ENCODE assay signal across 32 mouse cellular contexts in genomic region chr2:59190186-59190585, GRCm38 (mm10). TPM values are rescaled to one million over a fixed set of nuclear protein-coding genes. Genes with fewer than 3 reads are reported as not detected.
A peak's percentile ranks its signal among the peaks of the same experiment; 100 is the strongest.
DNase-seq lines count a peak whose midpoint lies in the region; ATAC-seq and TF ChIP-seq lines count a peak whose summit lies in the region.
"Had no signal": no experiment of that assay in that cellular context is flagged by ENCODE, and none has a peak within 500 bp of the region (broad histone marks: within the 10 kb centered on the region; RNA-seq: fewer than 3 reads in every experiment).

No protein-coding gene starts in this region.

- H3K4me2 ChIP-seq in heart, postnatal 0 days (ENCODE audit: low read depth, low read length) = no peak overlapping the region
- no peak overlapping the region for H3K4me2 ChIP-seq in heart, embryonic 12.5 days
- no peak overlapping the region for H3K4me2 ChIP-seq in kidney, embryonic 15.5 days
- H3K4me2 ChIP-seq: embryonic facial prominence, embryonic 15.5 days; forebrain, embryonic 12.5 days; limb, embryonic 15.5 days; liver, embryonic 13.5 days; midbrain, embryonic 12.5 days; neural tube, embryonic 12.5 days had no signal

- no peak for TF ChIP-seq CTCF in heart, postnatal 0 days (IDR thresholded peaks at IDR 0.05; ENCODE audit: low read depth)

- H3K9me3 ChIP-seq in heart, embryonic 10.5 days = no peaks in the 10 kb centered on the region
- no peaks in the 10 kb centered on the region for H3K9me3 ChIP-seq in heart, postnatal 0 days (replicated peaks; ENCODE audit: control insufficient read depth, low read length)
- no peaks in the 10 kb centered on the region for H3K9me3 ChIP-seq in heart, embryonic 12.5 days (replicated peaks)
- no peaks in the 10 kb centered on the region for H3K9me3 ChIP-seq in kidney, embryonic 15.5 days (replicated peaks)
- H3K9me3 ChIP-seq: embryonic facial prominence, embryonic 10.5 days; embryonic facial prominence, embryonic 15.5 days; forebrain, embryonic 12.5 days; limb, embryonic 10.5 days; limb, embryonic 15.5 days; liver, embryonic 13.5 days; megakaryocyte, embryonic 14.5 days; midbrain, embryonic 12.5 days; neural tube, embryonic 12.5 days had no signal

- H3K27ac ChIP-seq in heart, embryonic 10.5 days = peak overlapping the region; percentile 42; the same call in 1 of the 2 replicates
- peak overlapping the region; percentile 71 for H3K27ac ChIP-seq in heart, postnatal 0 days (ENCODE audit: low read depth)
- H3K27ac ChIP-seq in heart, embryonic 12.5 days (ENCODE audit: poor library complexity, severe bottlenecking) = no peak overlapping the region
- H3K27ac ChIP-seq in kidney, embryonic 15.5 days = peak overlapping the region; percentile 39; the same call in 1 of the 2 replicates
- H3K27ac ChIP-seq: embryonic facial prominence, embryonic 10.5 days; embryonic facial prominence, embryonic 15.5 days; forebrain, embryonic 12.5 days; limb, embryonic 10.5 days; limb, embryonic 15.5 days; liver, embryonic 13.5 days; midbrain, embryonic 12.5 days; neural tube, embryonic 12.5 days had no signal

- no peak for ATAC-seq in heart, postnatal 0 days (ENCODE audit: insufficient read depth, low read depth)
- ATAC-seq in heart, embryonic 12.5 days (ENCODE audit: insufficient number of reproducible peaks, low FRiP score) = no peak
- no peak for ATAC-seq in kidney, embryonic 15.5 days (replicated peaks; ENCODE audit: low FRiP score)
- ATAC-seq: CD4-positive, CD25-positive, alpha-beta regulatory T cell, adult 4 months; forebrain, postnatal 0 days; intestine, embryonic 16.5 days; lung, postnatal 0 days had no signal

- no peak for DNase-seq in heart, embryonic 10.5 days (ENCODE audit: low spot score)
- no peak for DNase-seq in heart, adult 9 months (ENCODE audit: low spot score in 2 of 2)
- no peak for DNase-seq in heart, postnatal 0 days (ENCODE audit: low spot score)
- no peak for DNase-seq in kidney, postnatal 14 days
- no peak for DNase-seq in embryo, embryonic 11 days
- DNase-seq: adrenal gland, postnatal 14 days; cerebellum, adult 11-12 months; cerebellum, postnatal 10 days; forebrain, postnatal 0 days; kidney, postnatal 36 days; layer of hippocampus, adult 9-11 months; liver, embryonic 13.5 days; lung, adult 18-20 months; lung, postnatal 4 days; right cerebral cortex, adult 18-20 months; spleen, adult 18-20 months; thymus, postnatal 14 days had no signal

- peaks cover 22% of the 10 kb centered on the region for H3K4me1 ChIP-seq in heart, embryonic 10.5 days
- H3K4me1 ChIP-seq in heart, postnatal 0 days (ENCODE audit: control insufficient read depth, insufficient read depth) = peaks cover 39% of the 10 kb centered on the region
- peaks cover 49% of the 10 kb centered on the region for H3K4me1 ChIP-seq in heart, embryonic 12.5 days (replicated peaks)
- H3K4me1 ChIP-seq in kidney, embryonic 15.5 days = peaks cover 11% of the 10 kb centered on the region
- H3K4me1 ChIP-seq: forebrain, embryonic 12.5 days; liver, embryonic 13.5 days; midbrain, embryonic 12.5 days had no signal

- no peak overlapping the region for H3K4me3 ChIP-seq in heart, embryonic 10.5 days
- H3K4me3 ChIP-seq in heart, postnatal 0 days (ENCODE audit: low read depth, low read length) = no peak overlapping the region
- H3K4me3 ChIP-seq in heart, embryonic 12.5 days = no peak overlapping the region
- no peak overlapping the region for H3K4me3 ChIP-seq in kidney, embryonic 15.5 days (replicated peaks)
- H3K4me3 ChIP-seq: embryonic facial prominence, embryonic 10.5 days; embryonic facial prominence, embryonic 15.5 days; forebrain, embryonic 12.5 days; limb, embryonic 10.5 days; limb, embryonic 15.5 days; liver, embryonic 13.5 days; megakaryocyte, embryonic 14.5 days; midbrain, embryonic 12.5 days; myocyte; neural tube, embryonic 12.5 days had no signal

- 81% methylated on average over 10 of the region's 10 CpGs for WGBS in heart, embryonic 10.5 days
- WGBS in heart, postnatal 0 days = 69% methylated on average over 10 of the region's 10 CpGs
- 78% methylated on average over 10 of the region's 10 CpGs for WGBS in heart, embryonic 12.5 days
- 80% methylated on average over 10 of the region's 10 CpGs for WGBS in kidney, embryonic 15.5 days

- H3K9ac ChIP-seq in heart, postnatal 0 days (replicated peaks; ENCODE audit: low read depth, low read length) = no peak overlapping the region
- H3K9ac ChIP-seq in heart, embryonic 12.5 days = no peak overlapping the region
- no peak overlapping the region for H3K9ac ChIP-seq in kidney, embryonic 15.5 days
- H3K9ac ChIP-seq: embryonic facial prominence, embryonic 15.5 days; forebrain, embryonic 12.5 days; forebrain, postnatal 0 days; limb, embryonic 15.5 days; liver, embryonic 13.5 days; midbrain, embryonic 12.5 days; neural tube, embryonic 12.5 days had no signal

- peaks cover 14% of the 10 kb centered on the region; the same call in 1 of the 2 replicates for H3K36me3 ChIP-seq in heart, embryonic 10.5 days
- H3K36me3 ChIP-seq in heart, postnatal 0 days (replicated peaks; ENCODE audit: control insufficient read depth, insufficient read depth, low read length) = peaks cover 12% of the 10 kb centered on the region
- peaks cover 18% of the 10 kb centered on the region for H3K36me3 ChIP-seq in heart, embryonic 12.5 days
- H3K36me3 ChIP-seq in kidney, embryonic 15.5 days = peaks cover 15% of the 10 kb centered on the region

- no peaks in the 10 kb centered on the region for H3K27me3 ChIP-seq in heart, embryonic 10.5 days (ENCODE audit: insufficient read depth, poor library complexity, severe bottlenecking)
- no peaks in the 10 kb centered on the region for H3K27me3 ChIP-seq in heart, postnatal 0 days (ENCODE audit: control insufficient read depth, insufficient read depth, low read length)
- no peaks in the 10 kb centered on the region for H3K27me3 ChIP-seq in heart, embryonic 12.5 days (replicated peaks)
- no peaks in the 10 kb centered on the region for H3K27me3 ChIP-seq in kidney, embryonic 15.5 days
- H3K27me3 ChIP-seq: embryonic facial prominence, embryonic 15.5 days; forebrain, embryonic 12.5 days; limb, embryonic 15.5 days; liver, embryonic 13.5 days; megakaryocyte, embryonic 14.5 days; midbrain, embryonic 12.5 days; neural tube, embryonic 12.5 days had no signal

- no peak for TF ChIP-seq EP300 in heart, postnatal 0 days (IDR thresholded peaks at IDR 0.05; ENCODE audit: low read depth)

RNA-seq across cellular contexts. Expression of gene Pkp4, which starts 29.5 kb away (rescaled TPM):
- polyA plus RNA-seq in heart, embryonic 10.5 days (2016; fragmentation: Nextera tagmentation; extraction: Ambion mirVana) = 18.5 and 22.1 TPM in 2 replicates
- 152 and 232 TPM in 2 replicates for total RNA-seq in heart, postnatal 0 days (2014; rRNA removed; ENCODE audit: low replicate concordance)
- polyA plus RNA-seq in heart, postnatal 0 days (2015; fragmentation: Nextera tagmentation; extraction: Ambion mirVana) = 30.9 and 36.1 TPM in 2 replicates
- polyA plus RNA-seq in heart, embryonic 12.5 days (2016; fragmentation: Nextera tagmentation; extraction: Ambion mirVana) = 30.6 and 34.5 TPM in 2 replicates
- 21.1 and 24.7 TPM in 2 replicates for polyA plus RNA-seq in kidney, embryonic 15.5 days (2015; fragmentation: Nextera tagmentation; extraction: Ambion mirVana)

RNA-seq across cellular contexts. Expression of gene Ccdc148, which starts 29.7 kb away (rescaled TPM):
- polyA plus RNA-seq in heart, embryonic 10.5 days (2016; fragmentation: Nextera tagmentation; extraction: Ambion mirVana) = 0.24 and 0.51 TPM in 2 replicates
- total RNA-seq in heart, postnatal 0 days (2014; rRNA removed; ENCODE audit: low replicate concordance) = 0.46 and 1.3 TPM in 2 replicates
- 0.56 and 0.69 TPM in 2 replicates for polyA plus RNA-seq in heart, postnatal 0 days (2015; fragmentation: Nextera tagmentation; extraction: Ambion mirVana)
- polyA plus RNA-seq in heart, embryonic 12.5 days (2016; fragmentation: Nextera tagmentation; extraction: Ambion mirVana) = 0.54 and 0.73 TPM in 2 replicates
- 1.5 and 1.9 TPM in 2 replicates for polyA plus RNA-seq in kidney, embryonic 15.5 days (2015; fragmentation: Nextera tagmentation; extraction: Ambion mirVana)
- total RNA-seq: gastrocnemius, adult 8-10 months had no signal
